Mouse (Mus musculus) heart, embryonic 13.5 days (tissue): ENCODE measurements around the gene Zbtb40. TPM values are rescaled to one million over a fixed set of nuclear protein-coding genes. Genes with fewer than 3 reads are reported as not detected.

Experiments used
- ATAC-seq: fragments of 200-750 bp; cut with Nextera tagmentation; 2 replicates; pipeline ENCODE4 v1.8.0; 2017; ENCODE audit warnings: moderate TSS enrichment; ENCODE audit not compliant: insufficient number of reproducible peaks, low FRiP score, low TSS enrichment; ENCODE audit errors: extremely low read depth
- H3K27ac ChIP-seq: fragments of 300-500 bp; sonication (generic); replicated peaks from 2 replicates; pipeline ENCODE4 v1.5.1; 2015; ENCODE audit warnings: moderate library complexity, mild to moderate bottlenecking, inconsistent platforms
- H3K27me3 ChIP-seq: fragments of 300-500 bp; sonication (generic); replicated peaks from 2 replicates; pipeline ENCODE4 v1.6.1; 2015; ENCODE audit warnings: mild to moderate bottlenecking, inconsistent platforms
- H3K36me3 ChIP-seq: fragments of 300-500 bp; sonication (generic); 2 replicates; pipeline ENCODE4 v1.6.1; 2015; ENCODE audit warnings: mild to moderate bottlenecking, inconsistent platforms
- H3K4me1 ChIP-seq: fragments of 300-500 bp; sonication (generic); 2 replicates; pipeline ENCODE4 v1.6.1; 2015; ENCODE audit warnings: inconsistent platforms
- H3K4me2 ChIP-seq: fragments of 300-500 bp; sonication (generic); 2 replicates; pipeline ENCODE4 v1.6.1; 2015; ENCODE audit warnings: inconsistent platforms, mild to moderate bottlenecking, moderate library complexity
- H3K4me3 ChIP-seq: fragments of 300-500 bp; sonication (generic); 2 replicates; pipeline ENCODE4 v1.5.1; 2015; ENCODE audit warnings: moderate library complexity, mild to moderate bottlenecking, inconsistent platforms
- H3K9ac ChIP-seq: fragments of 300-500 bp; sonication (generic); 2 replicates; pipeline ENCODE4 v1.6.1; 2015; ENCODE audit warnings: inconsistent platforms, mild to moderate bottlenecking, moderate library complexity
- H3K9me3 ChIP-seq: fragments of 300-500 bp; sonication (generic); 2 replicates; pipeline ENCODE4 v1.6.1; 2016; ENCODE audit warnings: inconsistent platforms
- WGBS: fragments of 180-500 bp; shearing (Covaris S2); methylation state at CpG from one replicate; pipeline ENCODE4 v1.1.7; 2015; ENCODE audit warnings: mixed read lengths; 5-methylcytosine and 5-hydroxymethylcytosine counted together
- polyA plus RNA-seq: library from polyadenylated mRNA; unstranded; fragments of >200 nt; fragmentation: Nextera tagmentation; extraction: Ambion mirVana; gene quantifications from 2 replicates; pipeline ENCODE4 v1.2.1, GENCODE M21; 2015

Zbtb40 gene
- polyA plus RNA-seq, 1 experiment from 2014 or later, result 2.4 TPM

- Histone ChIP-seq H3K27me3 (peaks cover 100% of the 10 kb centered on the region), H3K27ac (no peak overlapping the region), H3K4me2 (no peak overlapping the region), H3K36me3 (no peaks in the 10 kb centered on the region), H3K4me3 (no peak overlapping the region), H3K4me1 (no peaks in the 10 kb centered on the region), H3K9ac (no peak overlapping the region), H3K9me3 (no peaks in the 10 kb centered on the region)
- 9% methylated on average over 6 of the region's 6 CpGs for WGBS
- ATAC-seq, result no peak
Measured at GRCm38 (mm10) chr4:136970939-136971338, 77.7 kb downstream of the Zbtb40 start.

DNA sequence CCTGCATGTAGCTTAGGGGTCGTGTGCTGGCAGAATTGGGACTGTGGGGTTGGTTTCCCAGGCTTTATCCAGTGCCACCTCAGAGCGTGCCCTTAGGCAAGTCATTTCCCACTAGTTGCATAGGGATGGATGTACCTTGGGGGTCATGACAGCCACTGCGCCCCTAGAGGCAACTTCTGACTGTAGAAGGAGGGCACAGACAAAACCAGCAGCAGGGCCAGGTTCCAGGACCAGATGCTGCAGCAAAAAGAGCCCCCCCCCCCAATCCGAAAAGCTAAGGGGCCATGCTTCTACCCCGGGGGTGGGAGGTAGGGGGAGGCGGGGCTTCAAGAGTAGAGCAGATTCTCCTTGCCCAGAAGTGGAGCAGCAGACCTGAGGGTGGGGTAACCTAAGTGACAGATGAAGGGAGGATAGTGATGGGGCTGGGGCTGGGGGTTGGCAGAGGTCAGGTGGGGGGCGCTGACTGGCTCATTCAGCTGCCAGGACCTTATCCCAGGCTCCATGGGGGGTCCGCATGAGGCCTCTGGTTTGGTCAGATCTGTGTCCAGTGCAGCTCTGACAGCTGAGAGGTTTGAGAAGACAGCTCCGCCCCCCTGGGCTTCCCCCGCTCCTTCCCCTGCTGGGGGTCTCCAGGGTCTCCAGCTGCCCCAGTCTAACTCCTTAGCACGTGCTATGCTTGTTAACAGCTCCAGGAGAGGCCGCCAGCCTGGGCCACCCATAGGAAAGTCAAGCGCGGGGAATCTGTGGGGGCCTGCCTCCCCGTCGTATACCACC, 78.9 kb downstream of the Zbtb40 start:
- no peak overlapping the region for H3K4me3 ChIP-seq
- H3K27me3 ChIP-seq, result peaks cover 100% of the 10 kb centered on the region
- WGBS, result 22% methylated on average over 16 of the region's 16 CpGs
- no peak overlapping the region for H3K9ac ChIP-seq
- no peaks in the 10 kb centered on the region for H3K9me3 ChIP-seq
- no peak for ATAC-seq
- H3K27ac ChIP-seq, result no peak overlapping the region
- peaks cover 5% of the 10 kb centered on the region for H3K4me1 ChIP-seq
- H3K4me2 ChIP-seq, result no peak overlapping the region
- no peaks in the 10 kb centered on the region for H3K36me3 ChIP-seq

DNA sequence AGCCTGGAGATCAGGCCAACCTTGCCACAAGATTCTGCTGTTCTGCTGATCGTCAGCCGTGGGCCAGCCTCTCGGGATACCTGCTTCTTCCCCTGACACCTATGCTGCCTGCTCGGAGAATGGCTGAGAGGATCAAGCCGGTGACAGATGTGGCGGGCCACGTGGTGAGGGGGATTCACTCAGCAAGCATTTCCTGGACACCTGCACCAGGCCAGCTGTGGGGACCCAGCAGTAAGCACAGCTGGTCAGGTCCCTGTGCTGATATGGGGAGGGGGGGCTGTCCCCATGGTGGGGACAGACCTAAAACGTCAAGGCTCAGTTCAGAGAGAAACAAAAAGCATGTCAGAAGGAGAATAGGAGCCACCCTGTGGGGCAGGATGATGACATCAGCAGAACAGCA, 79.5 kb downstream of the Zbtb40 start:
- no peak overlapping the region for H3K9ac ChIP-seq
- H3K27me3 ChIP-seq, result peaks cover 100% of the 10 kb centered on the region
- H3K9me3 ChIP-seq, result no peaks in the 10 kb centered on the region
- H3K4me3 ChIP-seq, result no peak overlapping the region
- peaks cover 6% of the 10 kb centered on the region for H3K4me1 ChIP-seq
- ATAC-seq, result no peak
- H3K4me2 ChIP-seq, result no peak overlapping the region
- 32% methylated on average over 8 of the region's 8 CpGs for WGBS
- no peaks in the 10 kb centered on the region for H3K36me3 ChIP-seq
- H3K27ac ChIP-seq, result no peak overlapping the region

- Histone ChIP-seq H3K4me1 (peaks cover 6% of the 10 kb centered on the region), H3K36me3 (no peaks in the 10 kb centered on the region), H3K4me2 (no peak overlapping the region), H3K27ac (no peak overlapping the region), H3K9ac (no peak overlapping the region), H3K27me3 (peaks cover 100% of the 10 kb centered on the region), H3K9me3 (no peaks in the 10 kb centered on the region), H3K4me3 (no peak overlapping the region)
- ATAC-seq, result no peak
- WGBS, result 30% methylated on average over 9 of the region's 9 CpGs
Measured at GRCm38 (mm10) chr4:136967511-136967910, 81.1 kb downstream of the Zbtb40 start.

- peaks cover 100% of the 10 kb centered on the region for H3K27me3 ChIP-seq
- no peak for ATAC-seq
- H3K27ac ChIP-seq, result no peak overlapping the region
- H3K4me1 ChIP-seq, result peaks cover 6% of the 10 kb centered on the region
- H3K4me3 ChIP-seq, result no peak overlapping the region
- no peak overlapping the region for H3K4me2 ChIP-seq
- no peak overlapping the region for H3K9ac ChIP-seq
- H3K36me3 ChIP-seq, result no peaks in the 10 kb centered on the region
- 33% methylated on average over 16 of the region's 16 CpGs for WGBS
- H3K9me3 ChIP-seq, result no peaks in the 10 kb centered on the region
Measured at GRCm38 (mm10) chr4:136966493-136967390, 81.9 kb downstream of the Zbtb40 start.

- Histone ChIP-seq H3K36me3 (no peaks in the 10 kb centered on the region), H3K4me2 (no peak overlapping the region), H3K9me3 (no peaks in the 10 kb centered on the region), H3K4me1 (peaks cover 6% of the 10 kb centered on the region), H3K27ac (no peak overlapping the region), H3K4me3 (no peak overlapping the region), H3K9ac (no peak overlapping the region), H3K27me3 (peaks cover 99% of the 10 kb centered on the region)
- no peak for ATAC-seq
- WGBS, result 27% methylated on average over 15 of the region's 15 CpGs
Measured at GRCm38 (mm10) chr4:136964990-136965421, 83.6 kb downstream of the Zbtb40 start.

DNA sequence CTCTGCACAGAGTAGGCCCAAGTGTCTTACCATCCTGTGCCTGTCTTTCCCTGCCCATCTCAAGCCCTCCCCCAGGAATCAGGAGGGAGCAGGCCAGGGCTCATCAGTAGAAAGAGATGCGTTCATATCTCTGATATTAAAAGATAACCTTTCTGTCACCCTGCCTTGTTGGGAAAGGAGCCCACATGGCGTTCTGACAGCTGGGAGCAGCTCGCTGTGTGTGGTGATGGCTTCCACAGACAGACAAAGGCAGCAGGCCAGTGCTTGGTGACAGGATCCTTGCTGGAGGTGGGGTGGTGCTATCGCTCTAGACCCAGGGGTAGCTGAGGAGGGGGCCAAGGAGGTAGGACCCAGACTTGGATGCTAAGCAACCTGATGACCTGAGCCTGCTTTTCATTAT, 86.2 kb downstream of the Zbtb40 start:
- H3K27ac ChIP-seq, result no peak overlapping the region
- 55% methylated on average over 4 of the region's 4 CpGs for WGBS
- no peak overlapping the region for H3K4me3 ChIP-seq
- peaks cover 99% of the 10 kb centered on the region for H3K27me3 ChIP-seq
- no peaks in the 10 kb centered on the region for H3K9me3 ChIP-seq
- peaks cover 6% of the 10 kb centered on the region for H3K4me1 ChIP-seq
- no peak for ATAC-seq
- H3K4me2 ChIP-seq, result no peak overlapping the region
- no peak overlapping the region for H3K9ac ChIP-seq
- no peaks in the 10 kb centered on the region for H3K36me3 ChIP-seq

- Histone ChIP-seq H3K27me3 (peaks cover 99% of the 10 kb centered on the region), H3K36me3 (no peaks in the 10 kb centered on the region), H3K9ac (no peak overlapping the region), H3K27ac (no peak overlapping the region), H3K9me3 (no peaks in the 10 kb centered on the region), H3K4me1 (peaks cover 10% of the 10 kb centered on the region), H3K4me2 (no peak overlapping the region), H3K4me3 (no peak overlapping the region)
- no peak for ATAC-seq
- 46% methylated on average over 4 of the region's 4 CpGs for WGBS
Measured at GRCm38 (mm10) chr4:136961642-136962285, 86.8 kb downstream of the Zbtb40 start.

DNA sequence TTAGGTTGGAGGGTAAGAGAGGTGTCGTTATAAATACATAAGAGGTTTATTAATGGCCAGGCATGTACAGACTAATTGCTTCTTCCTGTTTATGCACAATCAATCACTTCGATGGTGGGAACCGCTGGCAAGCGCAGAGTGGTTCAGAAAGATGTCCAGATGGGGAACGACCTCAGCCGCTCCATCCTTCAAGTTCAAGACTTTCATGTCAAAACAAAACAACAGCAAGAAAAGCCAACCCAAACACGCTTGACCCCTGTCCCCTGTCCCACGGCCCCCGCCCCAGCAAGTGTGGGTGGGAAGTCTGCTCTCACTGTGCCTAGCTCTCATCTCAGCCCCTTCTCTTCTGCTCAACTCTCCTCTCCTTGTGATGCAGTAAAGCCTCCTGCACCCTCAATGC, 88.0 kb downstream of the Zbtb40 start:
- Histone ChIP-seq H3K9me3 (no peaks in the 10 kb centered on the region), H3K4me3 (no peak overlapping the region), H3K4me1 (peaks cover 15% of the 10 kb centered on the region), H3K9ac (no peak overlapping the region), H3K27me3 (peaks cover 99% of the 10 kb centered on the region), H3K36me3 (no peaks in the 10 kb centered on the region), H3K27ac (no peak overlapping the region), H3K4me2 (no peak overlapping the region)
- no peak for ATAC-seq
- 71% methylated on average over 9 of the region's 9 CpGs for WGBS

DNA sequence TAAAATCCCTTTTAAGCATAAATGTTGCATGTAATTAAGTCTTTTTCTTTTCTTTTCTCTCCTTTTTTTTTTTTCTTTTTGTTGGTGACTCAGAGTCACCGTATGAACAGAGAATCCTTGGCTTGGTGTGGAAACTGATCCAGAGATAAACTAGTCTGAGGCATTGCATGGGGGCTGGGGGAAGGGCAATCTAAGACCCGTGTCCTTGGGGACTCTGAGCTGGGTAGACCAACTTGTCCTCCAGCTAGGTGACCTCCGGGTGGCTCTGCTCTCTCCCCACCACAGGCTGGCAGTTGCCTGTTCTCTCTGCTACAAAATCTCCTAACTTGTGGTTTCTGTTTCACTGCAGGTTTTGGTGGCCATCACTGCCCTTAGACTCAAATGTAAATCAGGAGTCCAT, 88.5 kb downstream of the Zbtb40 start:
- WGBS, result 36% methylated on average over 3 of the region's 3 CpGs
- peaks cover 99% of the 10 kb centered on the region for H3K27me3 ChIP-seq
- H3K27ac ChIP-seq, result no peak overlapping the region
- no peak overlapping the region for H3K4me3 ChIP-seq
- H3K9ac ChIP-seq, result no peak overlapping the region
- no peak overlapping the region for H3K4me2 ChIP-seq
- ATAC-seq, result no peak
- no peaks in the 10 kb centered on the region for H3K9me3 ChIP-seq
- no peaks in the 10 kb centered on the region for H3K36me3 ChIP-seq
- H3K4me1 ChIP-seq, result peaks cover 14% of the 10 kb centered on the region

DNA sequence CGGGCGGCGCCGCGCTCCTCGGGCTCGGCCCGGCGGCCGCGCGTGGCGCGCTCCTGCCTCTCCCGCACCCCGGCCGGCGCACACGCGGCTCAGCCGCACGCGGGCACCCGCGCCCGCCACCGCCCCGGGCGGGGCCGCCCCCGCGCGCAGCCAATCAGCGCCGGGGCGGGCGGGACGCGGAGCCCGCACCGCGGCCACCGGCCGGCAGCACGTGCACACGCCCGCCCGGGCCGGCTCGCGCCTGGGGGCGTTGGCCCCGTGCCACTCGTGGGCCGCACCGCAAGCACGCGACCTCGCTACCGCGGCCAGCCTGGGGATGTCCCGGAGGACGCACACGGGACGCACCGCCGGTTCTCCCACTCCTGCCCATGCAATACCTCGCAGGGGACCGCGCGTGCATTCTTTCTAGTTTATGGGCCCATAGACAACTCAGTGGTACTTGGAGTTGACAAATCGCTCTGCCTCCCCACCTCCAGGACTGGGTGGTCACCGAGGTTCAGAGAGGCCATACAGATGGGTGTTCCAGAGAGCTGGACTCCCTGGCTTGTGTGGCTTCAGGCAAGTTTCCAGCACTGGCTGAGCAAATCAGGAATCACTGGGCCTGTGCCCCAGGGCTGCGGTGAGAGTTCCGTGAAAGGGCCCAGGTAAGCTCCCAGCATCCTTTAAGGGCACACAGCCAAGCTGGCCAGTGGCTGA, 91.7 kb downstream of the Zbtb40 start, which contains the start of gene Epha8:
TSS of gene Epha8 (minus strand) at position 66 of the 696 bp plus-strand sequence.
- H3K4me2 ChIP-seq, result peak within 1 kb of the TSS; percentile 73
- no peaks in the 10 kb centered on the region for H3K36me3 ChIP-seq
- no peak within 1 kb of the TSS for H3K27ac ChIP-seq
- H3K9ac ChIP-seq, result peak within 1 kb of the TSS; percentile 58; the same call in 1 of the 2 replicates
- 1% methylated on average over 59 of the region's 75 CpGs for WGBS
- H3K4me3 ChIP-seq, result peak within 1 kb of the TSS; percentile 50
- H3K27me3 ChIP-seq, result peaks cover 99% of the 10 kb centered on the region
- ATAC-seq, result no peak
- no peaks in the 10 kb centered on the region for H3K9me3 ChIP-seq
- H3K4me1 ChIP-seq, result peaks cover 9% of the 10 kb centered on the region; the same call in 1 of the 2 replicates
